Mouse (Mus musculus) neural tube, embryonic 14.5 days (tissue): ENCODE measurements at regions not wholly inside any gene's neighbourhood (a gene's known extent, or its start where the extent isn't known, plus 50 kb on each side); places are given as distances from the start of the nearest gene placed in this dataset.

Experiments
- ATAC-seq: fragments of 200-750 bp; cut with Nextera tagmentation; 2 replicates; pipeline ENCODE4 v1.8.0; 2017; ENCODE audit warnings: low read depth, mild to moderate bottlenecking, moderate TSS enrichment, moderate library complexity
- H3K27ac ChIP-seq: fragments of 300-500 bp; sonication (generic); 2 replicates; pipeline ENCODE4 v1.5.1; 2014; ENCODE audit warnings: low read depth, mild to moderate bottlenecking, control low read depth, low read length, moderate library complexity, mixed read lengths
- H3K27me3 ChIP-seq: fragments of 300-500 bp; sonication (generic); 2 replicates; pipeline ENCODE4 v1.6.1; 2014; ENCODE audit warnings: low read length; ENCODE audit not compliant: control insufficient read depth, insufficient read depth
- H3K36me3 ChIP-seq: fragments of 300-500 bp; sonication (generic); 2 replicates; pipeline ENCODE4 v1.6.1; 2014; ENCODE audit warnings: low read length, mixed read lengths; ENCODE audit not compliant: control insufficient read depth, insufficient read depth
- H3K4me1 ChIP-seq: fragments of 300-500 bp; sonication (generic); 2 replicates; pipeline ENCODE4 v1.6.1; 2014; ENCODE audit warnings: low read length; ENCODE audit not compliant: control insufficient read depth, insufficient read depth
- H3K4me2 ChIP-seq: fragments of 300-500 bp; sonication (generic); 2 replicates; pipeline ENCODE4 v1.6.1; 2014; ENCODE audit warnings: mild to moderate bottlenecking, low read depth, low read length, control low read depth
- H3K4me3 ChIP-seq: fragments of 300-500 bp; sonication (generic); 2 replicates; pipeline ENCODE4 v1.5.1; 2014; ENCODE audit warnings: low read depth, low read length, control low read depth, mixed read lengths
- H3K9ac ChIP-seq: fragments of 300-500 bp; sonication (generic); replicated peaks from 2 replicates; pipeline ENCODE4 v1.6.1; 2014; ENCODE audit warnings: low read depth, mild to moderate bottlenecking, control low read depth, low read length, mixed read lengths
- H3K9me3 ChIP-seq: fragments of 300-500 bp; sonication (generic); 2 replicates; pipeline ENCODE4 v1.6.1; 2016; ENCODE audit warnings: low read length; ENCODE audit not compliant: control insufficient read depth
- WGBS: fragments of 180-500 bp; shearing (Covaris S2); extraction: QIAGEN DNeasy Blood & Tissue Kit; methylation state at CpG from one replicate; pipeline ENCODE4 v1.1.7; 2014; 5-methylcytosine and 5-hydroxymethylcytosine counted together

DNA sequence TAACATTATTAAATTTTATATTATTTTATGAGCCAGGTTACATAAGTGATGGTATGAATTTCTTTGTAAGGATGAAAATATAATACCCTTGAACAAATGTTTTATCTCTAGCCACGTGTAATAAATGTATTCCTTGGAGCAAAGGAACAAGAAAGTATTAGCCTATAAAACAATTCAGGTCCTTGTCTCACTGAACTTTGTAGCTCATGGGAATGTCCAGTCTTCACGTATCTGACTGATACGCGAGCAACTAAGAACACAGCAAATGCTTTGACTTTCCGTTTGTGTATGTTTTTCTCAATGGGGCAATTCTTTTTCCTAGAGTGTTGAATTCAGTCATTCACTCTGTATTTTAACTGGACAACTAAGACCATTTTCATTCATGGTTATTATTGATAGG, 216.9 kb upstream of the Mettl25 start:
- Histone ChIP-seq H3K9ac (no peak overlapping the region), H3K4me3 (no peak overlapping the region), H3K4me2 (no peak overlapping the region), H3K36me3 (no peaks in the 10 kb centered on the region), H3K27ac (no peak overlapping the region), H3K9me3 (no peaks in the 10 kb centered on the region), H3K27me3 (no peaks in the 10 kb centered on the region), H3K4me1 (no peaks in the 10 kb centered on the region)
- no peak for ATAC-seq
- WGBS, result 71% methylated on average over 5 of the region's 5 CpGs

DNA sequence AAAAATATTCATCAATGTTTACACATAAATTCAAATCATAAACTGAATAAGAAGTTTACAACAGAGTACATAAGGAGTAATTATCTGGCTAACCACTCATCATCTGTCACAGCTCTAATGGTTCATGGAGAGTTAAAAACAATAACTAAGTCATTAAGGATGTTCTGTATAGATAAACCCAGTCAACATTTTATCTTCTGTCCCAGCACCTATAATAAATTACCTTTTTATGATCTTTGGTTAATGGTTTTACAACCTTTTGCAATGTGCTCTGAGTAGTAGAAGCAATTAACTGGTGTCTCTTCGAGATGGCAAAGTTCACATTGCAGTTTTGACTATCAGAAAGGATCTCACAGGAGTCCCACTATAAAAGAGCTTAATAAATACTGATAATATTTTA, 197.3 kb upstream of the Mettl25 start:
- Histone ChIP-seq H3K9me3 (no peaks in the 10 kb centered on the region), H3K36me3 (no peaks in the 10 kb centered on the region), H3K27me3 (no peaks in the 10 kb centered on the region), H3K4me1 (no peaks in the 10 kb centered on the region), H3K9ac (no peak overlapping the region), H3K4me2 (no peak overlapping the region), H3K27ac (no peak overlapping the region), H3K4me3 (no peak overlapping the region)
- no peak for ATAC-seq
- 15% methylated on average over 1 of the region's 1 CpGs for WGBS

DNA sequence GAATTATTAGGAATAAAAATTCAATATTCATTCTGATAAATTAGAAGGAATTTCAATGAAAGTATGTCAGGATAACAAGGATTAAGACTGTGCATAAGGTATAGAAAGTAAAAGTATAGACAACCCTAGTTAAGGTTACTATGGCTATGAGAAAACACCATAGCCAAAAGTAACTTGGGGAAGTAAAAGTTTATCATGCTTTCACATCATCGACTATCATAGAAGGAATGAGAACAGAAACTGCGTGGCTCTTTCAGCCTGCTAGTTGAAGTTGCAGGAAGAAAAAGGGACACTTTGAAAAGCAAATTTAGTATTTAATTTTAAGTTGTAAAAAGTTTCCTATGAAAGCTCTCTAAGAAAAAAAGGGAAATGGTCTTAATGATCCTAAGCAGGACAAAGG, 196.9 kb upstream of the Mettl25 start:
- no peak for ATAC-seq
- Histone ChIP-seq H3K9ac (no peak overlapping the region), H3K4me3 (no peak overlapping the region), H3K4me1 (no peaks in the 10 kb centered on the region), H3K27me3 (no peaks in the 10 kb centered on the region), H3K36me3 (no peaks in the 10 kb centered on the region), H3K4me2 (no peak overlapping the region), H3K9me3 (no peaks in the 10 kb centered on the region), H3K27ac (no peak overlapping the region)
- WGBS, result 86% methylated on average over 2 of the region's 2 CpGs

DNA sequence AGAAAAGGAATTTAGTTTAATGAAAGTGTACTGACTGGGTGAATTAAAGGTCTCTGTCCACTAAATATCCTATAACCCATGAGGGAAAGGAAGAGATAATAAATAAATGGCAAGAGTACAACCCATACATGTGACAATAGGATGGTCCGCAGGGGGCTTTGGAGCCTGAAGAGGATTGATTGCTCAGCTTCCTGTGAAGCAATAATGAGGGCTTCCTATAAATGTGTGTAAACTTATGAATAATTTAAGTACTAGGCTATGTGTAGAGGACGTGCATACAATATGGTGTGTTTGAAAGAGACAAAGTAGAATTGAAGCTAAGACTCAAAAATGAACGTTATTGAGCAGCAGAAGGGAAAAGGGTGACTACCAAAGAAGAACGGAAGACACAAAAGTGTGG, 192.2 kb upstream of the Mettl25 start:
- Histone ChIP-seq H3K36me3 (no peaks in the 10 kb centered on the region), H3K9ac (no peak overlapping the region), H3K27ac (no peak overlapping the region), H3K4me3 (no peak overlapping the region), H3K4me1 (no peaks in the 10 kb centered on the region), H3K9me3 (no peaks in the 10 kb centered on the region), H3K4me2 (no peak overlapping the region), H3K27me3 (no peaks in the 10 kb centered on the region)
- peak; percentile 41; the same call in 1 of the 2 replicates for ATAC-seq
- 56% methylated on average over 4 of the region's 4 CpGs for WGBS

DNA sequence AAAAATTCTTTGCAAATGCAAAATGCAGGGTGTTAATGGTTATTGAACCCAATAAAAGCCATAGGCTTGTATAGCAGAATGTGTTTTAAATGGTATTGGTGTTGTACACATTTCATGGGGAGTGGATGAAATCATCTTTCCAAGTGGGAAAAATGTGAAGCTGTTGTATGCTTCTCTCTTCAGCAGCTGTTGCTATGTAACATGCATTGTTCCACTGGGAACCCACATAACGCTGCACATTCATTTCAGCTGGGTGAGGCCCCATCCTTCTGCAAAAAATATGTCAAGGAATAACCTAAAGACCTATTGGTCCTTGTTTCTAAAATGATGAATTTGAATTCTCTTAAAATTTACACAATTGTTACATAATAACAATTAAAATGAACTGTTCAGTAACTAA, 183.5 kb upstream of the Mettl25 start:
- 45% methylated on average over 1 of the region's 1 CpGs for WGBS
- no peaks in the 10 kb centered on the region for H3K9me3 ChIP-seq
- no peak overlapping the region for H3K4me2 ChIP-seq
- H3K27me3 ChIP-seq, result no peaks in the 10 kb centered on the region
- no peak overlapping the region for H3K4me3 ChIP-seq
- ATAC-seq, result peak; percentile 46; the same call in 1 of the 2 replicates
- H3K9ac ChIP-seq, result no peak overlapping the region
- H3K4me1 ChIP-seq, result no peaks in the 10 kb centered on the region
- no peak overlapping the region for H3K27ac ChIP-seq
- no peaks in the 10 kb centered on the region for H3K36me3 ChIP-seq

DNA sequence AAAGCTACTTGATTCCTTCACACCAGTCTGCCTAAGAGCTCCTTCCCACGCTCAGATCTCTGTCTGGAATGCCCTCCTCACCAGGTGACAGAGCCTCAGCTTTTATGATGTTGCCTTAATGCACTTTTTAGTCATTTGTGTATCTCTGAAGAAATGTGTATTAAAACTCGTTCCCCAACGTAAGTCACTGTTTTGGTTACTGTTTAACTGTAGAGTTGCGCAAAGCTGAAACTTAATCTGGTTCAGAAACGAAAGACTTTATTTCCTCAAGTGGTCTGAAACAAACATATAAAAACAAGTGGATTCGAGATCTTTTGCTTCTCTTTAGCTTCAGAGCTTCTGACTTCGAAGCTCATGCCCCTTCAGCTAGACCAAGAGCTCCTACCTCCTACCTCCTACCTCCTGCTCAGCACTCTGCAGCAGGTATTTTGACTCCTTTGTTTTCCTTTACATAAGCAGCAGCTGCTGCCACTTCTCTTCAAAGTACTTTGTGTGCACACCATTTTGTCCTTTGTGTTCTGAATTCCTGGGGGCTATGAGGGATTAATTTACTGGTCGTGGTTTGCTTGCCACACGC, 182.5 kb upstream of the Mettl25 start:
- H3K4me1 ChIP-seq, result no peaks in the 10 kb centered on the region
- H3K27ac ChIP-seq, result no peak overlapping the region
- H3K27me3 ChIP-seq, result no peaks in the 10 kb centered on the region
- no peak overlapping the region for H3K4me2 ChIP-seq
- no peaks in the 10 kb centered on the region for H3K36me3 ChIP-seq
- H3K9ac ChIP-seq, result no peak overlapping the region
- H3K9me3 ChIP-seq, result no peaks in the 10 kb centered on the region
- H3K4me3 ChIP-seq, result no peak overlapping the region
- WGBS, result 62% methylated on average over 9 of the region's 9 CpGs
- no peak for ATAC-seq

DNA sequence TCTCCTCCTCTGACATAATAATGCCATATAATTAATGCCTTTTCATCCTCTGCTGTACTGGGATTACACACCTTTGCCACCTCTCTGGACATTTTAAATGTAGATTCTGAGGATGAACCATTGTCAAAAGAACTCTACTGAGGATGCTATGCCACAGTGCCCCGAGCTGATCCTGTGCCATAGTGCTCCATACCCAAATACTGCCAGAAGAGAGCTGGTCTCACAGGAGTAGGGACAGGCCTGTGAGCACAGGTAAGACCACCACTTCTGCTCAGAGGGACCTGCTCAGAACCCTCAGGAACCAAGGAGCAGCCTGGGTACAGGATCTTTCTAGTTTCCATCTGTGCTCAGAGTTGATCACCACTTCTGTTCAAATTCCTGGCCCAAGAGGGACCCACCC, 174.8 kb upstream of the Mettl25 start:
- H3K9ac ChIP-seq, result no peak overlapping the region
- ATAC-seq, result no peak
- no peak overlapping the region for H3K4me3 ChIP-seq
- WGBS, result 94% methylated on average over 1 of the region's 1 CpGs
- H3K27me3 ChIP-seq, result no peaks in the 10 kb centered on the region
- H3K4me2 ChIP-seq, result no peak overlapping the region
- H3K36me3 ChIP-seq, result no peaks in the 10 kb centered on the region
- no peaks in the 10 kb centered on the region for H3K4me1 ChIP-seq
- no peaks in the 10 kb centered on the region for H3K9me3 ChIP-seq
- no peak overlapping the region for H3K27ac ChIP-seq

DNA sequence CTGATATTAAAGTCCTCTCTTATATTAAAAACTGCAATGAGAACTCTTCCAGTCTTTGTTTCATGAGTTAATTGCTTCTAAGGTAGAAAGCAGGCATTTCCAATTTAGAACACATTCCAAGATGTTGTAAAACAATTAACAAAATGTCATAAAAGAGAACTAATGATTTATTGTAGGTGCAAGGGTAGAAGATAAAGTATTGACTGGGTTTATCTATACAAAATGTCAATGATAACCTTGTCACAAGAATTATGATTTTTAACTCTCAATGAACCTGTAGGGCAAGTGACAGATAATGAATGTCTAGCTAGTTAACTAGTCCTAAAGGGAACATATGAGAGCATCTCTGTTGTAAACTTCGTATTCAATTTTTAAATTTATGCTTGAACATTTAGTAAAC, 174.3 kb upstream of the Mettl25 start:
- ATAC-seq, result no peak
- no peak overlapping the region for H3K9ac ChIP-seq
- no peaks in the 10 kb centered on the region for H3K4me1 ChIP-seq
- H3K9me3 ChIP-seq, result no peaks in the 10 kb centered on the region
- no peaks in the 10 kb centered on the region for H3K27me3 ChIP-seq
- no peak overlapping the region for H3K27ac ChIP-seq
- no peak overlapping the region for H3K4me2 ChIP-seq
- WGBS, result 86% methylated on average over 1 of the region's 1 CpGs
- no peak overlapping the region for H3K4me3 ChIP-seq
- H3K36me3 ChIP-seq, result no peaks in the 10 kb centered on the region

DNA sequence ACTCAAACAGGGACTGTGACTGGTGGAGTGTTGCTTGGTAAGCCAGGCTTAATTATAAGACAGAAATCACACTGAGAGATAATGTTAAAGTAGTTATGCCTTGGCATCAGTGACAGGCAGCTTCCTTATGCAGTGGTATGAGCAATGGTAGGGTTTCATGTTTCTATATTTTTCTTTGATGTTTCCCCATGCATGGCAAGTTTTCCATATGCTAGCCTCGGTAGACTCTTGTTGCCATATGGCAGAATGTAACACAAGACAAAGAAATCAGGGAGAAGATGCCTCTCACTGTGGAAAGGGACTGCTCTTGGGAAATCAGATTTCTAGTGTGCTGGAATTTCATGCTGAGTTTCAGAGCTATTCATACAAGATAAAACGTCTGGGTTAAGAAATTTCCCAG, 169.0 kb upstream of the Mettl25 start:
- Histone ChIP-seq H3K27me3 (no peaks in the 10 kb centered on the region), H3K27ac (no peak overlapping the region), H3K4me2 (no peak overlapping the region), H3K36me3 (no peaks in the 10 kb centered on the region), H3K9me3 (no peaks in the 10 kb centered on the region), H3K9ac (no peak overlapping the region), H3K4me3 (no peak overlapping the region), H3K4me1 (no peaks in the 10 kb centered on the region)
- 47% methylated on average over 2 of the region's 2 CpGs for WGBS
- no peak for ATAC-seq

DNA sequence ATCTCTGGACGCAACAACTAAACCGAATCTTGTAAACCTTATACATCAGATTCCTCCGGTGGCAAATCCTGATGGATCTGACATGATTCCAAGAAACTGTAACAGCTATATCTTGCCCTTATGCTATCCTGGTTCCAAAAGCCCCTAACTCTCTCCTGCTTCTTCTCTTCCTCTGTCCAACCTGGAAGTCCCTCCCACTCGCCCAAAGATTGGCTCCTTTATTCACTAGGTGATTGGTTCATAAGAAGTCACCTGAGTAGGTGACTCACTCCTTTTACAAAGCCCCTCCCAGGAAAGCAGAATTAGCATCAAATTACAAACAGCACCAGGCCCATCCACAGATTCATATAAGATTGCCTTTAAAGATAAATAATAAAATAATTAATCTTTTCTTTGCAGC, 166.2 kb upstream of the Mettl25 start:
- Histone ChIP-seq H3K4me1 (no peaks in the 10 kb centered on the region), H3K4me2 (no peak overlapping the region), H3K4me3 (no peak overlapping the region), H3K9me3 (no peaks in the 10 kb centered on the region), H3K27ac (no peak overlapping the region), H3K36me3 (no peaks in the 10 kb centered on the region), H3K9ac (no peak overlapping the region), H3K27me3 (no peaks in the 10 kb centered on the region)
- WGBS, result 93% methylated on average over 4 of the region's 4 CpGs
- ATAC-seq, result no peak
